Mouse (Mus musculus): ENCODE data around the gene Asah2.

DNA sequence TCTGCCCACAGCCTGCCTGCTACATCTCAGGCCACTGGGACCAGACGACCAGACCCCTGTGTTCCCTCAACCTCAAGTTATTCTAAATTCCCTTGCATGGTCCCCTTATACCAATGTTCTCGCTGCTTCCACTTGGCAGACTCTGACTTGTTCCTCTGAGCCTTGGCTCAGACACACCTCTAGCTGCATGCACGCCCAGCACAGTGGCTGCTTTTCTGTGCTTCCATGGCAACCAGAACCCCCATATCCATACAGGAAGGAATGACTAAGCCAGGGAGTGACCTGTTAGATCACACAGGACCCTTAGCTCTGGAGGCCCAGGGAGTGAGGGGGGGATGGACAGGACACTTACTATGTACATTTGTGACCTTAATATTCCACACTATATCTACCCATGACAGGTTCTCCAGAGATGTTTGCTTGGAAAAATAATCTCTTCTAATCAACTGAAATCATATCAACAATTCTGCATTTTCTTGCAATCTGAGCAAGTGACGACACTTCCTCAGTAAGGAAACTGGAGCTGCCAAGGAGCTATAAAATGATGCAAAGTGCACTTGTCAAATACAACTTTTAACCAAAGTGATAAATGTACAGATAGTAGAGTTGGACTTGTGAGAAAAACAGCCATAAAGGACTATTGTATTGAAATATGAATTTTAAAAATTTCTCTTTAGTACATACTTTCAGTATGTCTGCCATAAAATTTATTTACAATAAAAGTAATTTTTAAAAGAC lies 29.0 kb upstream of the Asah2 start:
- no peak for TF ChIP-seq EP300 (IDR thresholded peaks at IDR 0.05; ENCODE audit: low read depth)
- TF ChIP-seq CTCF (IDR thresholded peaks at IDR 0.05; ENCODE audit: low read depth) = no peak

Data from heart, postnatal 0 days (tissue).